Mouse (Mus musculus) thymus, adult 2 months (tissue): ENCODE results near the gene Gm3415.

Source experiments
- CTCF ChIP-seq: fragments of 200-500 bp; IDR thresholded peaks from 2 replicates; pipeline ENCODE4 v1.5.1; 2012; ENCODE audit warnings: mild to moderate bottlenecking, control low read depth, low read length, moderate library complexity, borderline replicate concordance; ENCODE audit not compliant: control insufficient read depth, poor library complexity, insufficient read depth; ENCODE audit errors: extremely low read depth
- POLR2A ChIP-seq: fragments of 200-500 bp; IDR thresholded peaks from 2 replicates; pipeline ENCODE4 v1.6.1; 2012; ENCODE audit warnings: mild to moderate bottlenecking, low read length, control low read depth, moderate library complexity; ENCODE audit not compliant: control insufficient read depth, poor library complexity, insufficient read depth; ENCODE audit errors: extremely low read depth

DNA sequence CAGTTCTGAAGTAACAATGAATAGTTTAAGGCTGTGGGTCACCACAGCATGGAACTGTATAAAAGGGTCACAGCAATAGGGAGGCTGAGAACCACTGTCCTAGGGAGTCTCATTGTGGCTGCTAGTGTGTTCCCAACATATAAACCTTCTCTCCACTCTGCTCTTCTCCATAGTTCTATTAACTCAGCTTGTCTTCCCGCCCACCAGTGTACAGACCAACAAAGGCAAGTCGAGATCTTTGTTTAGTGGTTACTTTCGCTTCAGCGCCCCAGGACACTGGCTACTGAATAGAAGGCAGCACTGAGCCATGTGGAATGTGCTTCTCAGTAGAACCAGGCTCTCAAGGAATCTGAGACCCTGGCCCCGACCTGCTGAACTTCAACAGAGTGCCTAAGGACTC is 36.6 kb downstream of the Gm3415 start:
- TF ChIP-seq POLR2A (no peak), CTCF (no peak)
